Comparison of ENCODE assay signal across 8 mouse cellular contexts in the genomic region with DNA sequence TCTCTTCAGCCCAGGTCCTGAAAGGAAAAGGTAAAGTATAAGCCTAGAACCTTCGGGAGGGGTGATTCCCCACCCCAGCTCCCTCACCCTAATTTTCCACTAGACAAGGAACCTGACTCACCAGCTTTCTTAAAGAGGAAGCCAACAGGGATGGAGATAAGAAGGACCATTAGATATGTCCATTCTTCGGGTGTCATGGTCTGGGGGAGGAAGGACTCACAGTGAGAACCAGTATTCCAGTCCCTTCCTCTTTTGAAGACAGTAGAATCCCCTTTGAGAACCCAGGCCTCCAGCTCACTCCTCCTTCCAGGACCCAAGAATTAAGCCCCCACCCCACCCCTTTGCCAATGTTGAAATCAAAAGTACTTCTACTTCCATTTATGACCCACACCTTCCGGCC. TPM values are rescaled to one million over a fixed set of nuclear protein-coding genes. Genes with fewer than 3 reads are reported as not detected.
A peak's percentile ranks its signal among the peaks of the same experiment; 100 is the strongest.
DNase-seq lines count a peak whose midpoint lies in the region; ATAC-seq and TF ChIP-seq lines count a peak whose summit lies in the region.

No protein-coding gene starts in this region.

- ATAC-seq in erythroblast, adult 5-6 weeks (replicated peaks; ENCODE audit: low FRiP score, poor library complexity, severe bottlenecking) = no peak
- no peak for ATAC-seq in forebrain, embryonic 14.5 days
- ATAC-seq in liver, embryonic 14.5 days (ENCODE audit: insufficient read depth) = no peak
- ATAC-seq in frontal cortex, adult (ENCODE audit: low TSS enrichment) = no peak

- no peaks in the 10 kb centered on the region for H3K27me3 ChIP-seq in erythroblast, embryonic 14.5 days (ENCODE audit: control insufficient read depth)
- no peaks in the 10 kb centered on the region for H3K27me3 ChIP-seq in forebrain, embryonic 14.5 days (replicated peaks; ENCODE audit: control insufficient read depth, insufficient read depth, low read length)
- H3K27me3 ChIP-seq in liver, embryonic 14.5 days (ENCODE audit: control insufficient read depth, insufficient read depth, low read length) = no peaks in the 10 kb centered on the region

- peak overlapping the region; percentile 70 for H3K4me2 ChIP-seq in forebrain, embryonic 14.5 days (ENCODE audit: low read length)
- peak overlapping the region; percentile 95 for H3K4me2 ChIP-seq in liver, embryonic 14.5 days (ENCODE audit: low read depth)

- peak; percentile 6 for DNase-seq in 3T3-L1 (ENCODE audit: low read depth, low spot score)
- DNase-seq in forebrain, embryonic 14.5 days (ENCODE audit: low spot score) = no peak
- DNase-seq in liver, embryonic 14.5 days (ENCODE audit: low read depth in 3 of 3, low spot score in 3 of 3) = no peak
- DNase-seq in urinary bladder, postnatal 36 days (ENCODE audit: low spot score in 2 of 2) = no peak
- DNase-seq in ovary, adult 18-20 months (ENCODE audit: low spot score) = no peak

- WGBS in forebrain, embryonic 14.5 days = 47% methylated on average over 3 of the region's 3 CpGs
- 8% methylated on average over 3 of the region's 3 CpGs for WGBS in liver, embryonic 14.5 days (ENCODE audit: insufficient replicate concordance)

- H3K9me3 ChIP-seq in erythroblast, embryonic 14.5 days (ENCODE audit: control insufficient read depth, low read length) = no peaks in the 10 kb centered on the region
- no peaks in the 10 kb centered on the region for H3K9me3 ChIP-seq in forebrain, embryonic 14.5 days (replicated peaks; ENCODE audit: control insufficient read depth, low read length)
- H3K9me3 ChIP-seq in liver, embryonic 14.5 days (ENCODE audit: control insufficient read depth, low read length) = no peaks in the 10 kb centered on the region

- no peak for TF ChIP-seq EP300 in liver, embryonic 14.5 days (IDR thresholded peaks at IDR 0.05; ENCODE audit: low read depth)

- peaks cover 41% of the 10 kb centered on the region for H3K4me1 ChIP-seq in erythroblast, embryonic 14.5 days (ENCODE audit: control insufficient read depth)
- H3K4me1 ChIP-seq in forebrain, embryonic 14.5 days (ENCODE audit: control insufficient read depth, insufficient read depth, low read length) = peaks cover 15% of the 10 kb centered on the region
- H3K4me1 ChIP-seq in liver, embryonic 14.5 days (replicated peaks; ENCODE audit: control insufficient read depth in 2 of 2, insufficient read depth in 2 of 2, low read length in 1 of 2) = peaks cover 4 to 11% of the 10 kb centered on the region in 2 experiments; a peak in 3 of 4 replicates

- H3K4me3 ChIP-seq in erythroblast, embryonic 14.5 days (replicated peaks) = peak overlapping the region; percentile 84
- peak overlapping the region; percentile 69 for H3K4me3 ChIP-seq in forebrain, embryonic 14.5 days (ENCODE audit: low read depth, low read length)
- H3K4me3 ChIP-seq in liver, embryonic 14.5 days (ENCODE audit: insufficient read depth in 1 of 2, low read depth in 2 of 2, low read length in 2 of 2) = peak overlapping the region; percentile 77 to 88

- H3K27ac ChIP-seq in forebrain, embryonic 14.5 days (ENCODE audit: low read depth, low read length) = no peak overlapping the region; the same call in 1 of the 2 replicates
- H3K27ac ChIP-seq in liver, embryonic 14.5 days = no peak overlapping the region

- TF ChIP-seq CTCF in liver, embryonic 14.5 days (IDR thresholded peaks at IDR 0.05; ENCODE audit: low read depth) = no peak

- H3K36me3 ChIP-seq in erythroblast, embryonic 14.5 days (ENCODE audit: control insufficient read depth) = peaks cover 4% of the 10 kb centered on the region; the same call in 1 of the 2 replicates
- H3K36me3 ChIP-seq in forebrain, embryonic 14.5 days (ENCODE audit: control insufficient read depth, insufficient read depth, low read length) = peaks cover 25% of the 10 kb centered on the region
- H3K36me3 ChIP-seq in liver, embryonic 14.5 days (replicated peaks; ENCODE audit: control insufficient read depth, insufficient read depth, low read depth) = no peaks in the 10 kb centered on the region

- peak overlapping the region; percentile 91 for H3K9ac ChIP-seq in forebrain, embryonic 14.5 days (ENCODE audit: low read length)
- peak overlapping the region; percentile 81; the same call in 1 of the 2 replicates for H3K9ac ChIP-seq in liver, embryonic 14.5 days (replicated peaks)

RNA-seq across cellular contexts. Expression of gene Tsen34, which starts 0.7 kb away (rescaled TPM):
- 0.70 and 1.0 TPM in 2 replicates for polyA plus RNA-seq in erythroblast, embryonic 14.5 days (2012)
- 1.2 and 7.9 TPM in 2 replicates for total RNA-seq in erythroblast, adult 5-6 weeks (2015; ENCODE audit: low replicate concordance)
- total RNA-seq in erythroblast, adult 5-6 weeks (2017; ENCODE audit: low replicate concordance) = 1.3 and 3.2 TPM in 2 replicates
- 233 TPM in 2 replicates for polyA plus RNA-seq in forebrain, embryonic 14.5 days (2014; fragmentation: Nextera tagmentation; extraction: Ambion mirVana)
- polyA plus RNA-seq in liver, embryonic 14.5 days (2012; rRNA removed) = 22.8 and 25.3 TPM in 2 replicates
- polyA plus RNA-seq in liver, embryonic 14.5 days (2014; fragmentation: Nextera tagmentation; extraction: Ambion mirVana) = 34.4 and 34.6 TPM in 2 replicates

RNA-seq across cellular contexts. Expression of gene Mboat7, which starts 1.4 kb away (rescaled TPM):
- polyA plus RNA-seq in erythroblast, embryonic 14.5 days (2012) = 0.58 and 0.73 TPM in 2 replicates
- 22.8 and 27.7 TPM in 2 replicates for total RNA-seq in erythroblast, adult 5-6 weeks (2015; ENCODE audit: low replicate concordance)
- total RNA-seq in erythroblast, adult 5-6 weeks (2017; ENCODE audit: low replicate concordance) = 6.1 and 8.4 TPM in 2 replicates
- polyA plus RNA-seq in forebrain, embryonic 14.5 days (2014; fragmentation: Nextera tagmentation; extraction: Ambion mirVana) = 35.1 and 49.3 TPM in 2 replicates
- polyA plus RNA-seq in liver, embryonic 14.5 days (2012; rRNA removed) = 10.3 and 11.6 TPM in 2 replicates
- polyA plus RNA-seq in liver, embryonic 14.5 days (2014; fragmentation: Nextera tagmentation; extraction: Ambion mirVana) = 11.5 and 13.0 TPM in 2 replicates

RNA-seq across cellular contexts. Expression of gene Rps9, which starts 11.9 kb away (rescaled TPM):
- 81.2 and 118 TPM in 2 replicates for polyA plus RNA-seq in erythroblast, embryonic 14.5 days (2012)
- 418 and 419 TPM in 2 replicates for total RNA-seq in erythroblast, adult 5-6 weeks (2015; ENCODE audit: low replicate concordance)
- 230 and 442 TPM in 2 replicates for total RNA-seq in erythroblast, adult 5-6 weeks (2017; ENCODE audit: low replicate concordance)
- 1,006 and 1,170 TPM in 2 replicates for polyA plus RNA-seq in forebrain, embryonic 14.5 days (2014; fragmentation: Nextera tagmentation; extraction: Ambion mirVana)
- polyA plus RNA-seq in liver, embryonic 14.5 days (2012; rRNA removed) = 680 and 1,914 TPM in 2 replicates
- 960 and 985 TPM in 2 replicates for polyA plus RNA-seq in liver, embryonic 14.5 days (2014; fragmentation: Nextera tagmentation; extraction: Ambion mirVana)

RNA-seq across cellular contexts. Expression of gene Tmc4, which starts 14.6 kb away (rescaled TPM):
- polyA plus RNA-seq in erythroblast, embryonic 14.5 days (2012) = 0.05 and 0.12 TPM in 2 replicates
- 0.63 TPM in 1 of 2 replicates, not detected in the other for total RNA-seq in erythroblast, adult 5-6 weeks (2015; ENCODE audit: low replicate concordance)
- 2.1 and 3.6 TPM in 2 replicates for total RNA-seq in erythroblast, adult 5-6 weeks (2017; ENCODE audit: low replicate concordance)
- polyA plus RNA-seq in forebrain, embryonic 14.5 days (2014; fragmentation: Nextera tagmentation; extraction: Ambion mirVana) = 1.8 and 2.1 TPM in 2 replicates
- polyA plus RNA-seq in liver, embryonic 14.5 days (2012; rRNA removed) = 5.5 and 7.6 TPM in 2 replicates
- 5.7 and 6.7 TPM in 2 replicates for polyA plus RNA-seq in liver, embryonic 14.5 days (2014; fragmentation: Nextera tagmentation; extraction: Ambion mirVana)

RNA-seq across cellular contexts. Expression of gene Leng1, which starts 26.3 kb away (rescaled TPM):
- polyA plus RNA-seq in erythroblast, embryonic 14.5 days (2012) = 1.0 and 1.3 TPM in 2 replicates
- 1.5 and 5.0 TPM in 2 replicates for total RNA-seq in erythroblast, adult 5-6 weeks (2015; ENCODE audit: low replicate concordance)
- 1.7 and 2.6 TPM in 2 replicates for total RNA-seq in erythroblast, adult 5-6 weeks (2017; ENCODE audit: low replicate concordance)
- 10.2 and 12.3 TPM in 2 replicates for polyA plus RNA-seq in forebrain, embryonic 14.5 days (2014; fragmentation: Nextera tagmentation; extraction: Ambion mirVana)
- 1.7 and 3.3 TPM in 2 replicates for polyA plus RNA-seq in liver, embryonic 14.5 days (2012; rRNA removed)
- polyA plus RNA-seq in liver, embryonic 14.5 days (2014; fragmentation: Nextera tagmentation; extraction: Ambion mirVana) = 4.0 and 4.3 TPM in 2 replicates

Comparison
In these comparisons a context has a peak if more than half of its experiments do, and no peak if none do; other contexts are left out.
1. RNA of gene Tsen34, which starts 0.7 kb away (polyA plus RNA-seq): 233 TPM in forebrain, embryonic 14.5 days and 22.8 to 34.6 TPM in liver, embryonic 14.5 days; 0.70 to 1.0 TPM in erythroblast, embryonic 14.5 days; every median in the first group is over 10 times any median in the second.
2. Peak in every context shown above with its lines, with median percentiles within 50 percentile points of each other: H3K4me3 ChIP-seq.